Mouse (Mus musculus) ZHBTc4 (cell line): ENCODE results near the gene Rsph9.

Experiments
- DNase-seq: peaks from one replicate; pipeline ENCODE4 v3.0.0-alpha.2; 2011; ENCODE audit warnings: low read depth, low spot score

The Rsph9 gene

DNA sequence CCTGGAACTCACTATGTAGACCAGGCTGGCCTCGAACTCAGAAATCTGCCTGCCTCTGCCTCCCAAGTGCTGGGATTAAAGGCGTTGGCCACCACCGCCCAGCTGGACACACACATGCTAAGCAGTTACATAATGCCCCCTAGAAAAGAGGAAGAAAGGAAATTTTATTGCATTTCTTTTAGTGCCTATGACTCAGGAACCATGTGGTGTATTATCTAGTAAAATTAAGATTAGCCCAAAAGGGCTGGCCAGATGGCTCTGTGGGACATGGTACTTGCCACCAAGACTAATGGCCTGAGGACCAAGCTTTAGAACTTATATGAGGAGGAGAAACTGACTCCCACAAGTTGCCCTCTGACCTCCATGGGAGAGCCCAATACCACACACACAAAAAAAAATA is 4.1 kb downstream of the Rsph9 start:
- no peak for DNase-seq

DNA sequence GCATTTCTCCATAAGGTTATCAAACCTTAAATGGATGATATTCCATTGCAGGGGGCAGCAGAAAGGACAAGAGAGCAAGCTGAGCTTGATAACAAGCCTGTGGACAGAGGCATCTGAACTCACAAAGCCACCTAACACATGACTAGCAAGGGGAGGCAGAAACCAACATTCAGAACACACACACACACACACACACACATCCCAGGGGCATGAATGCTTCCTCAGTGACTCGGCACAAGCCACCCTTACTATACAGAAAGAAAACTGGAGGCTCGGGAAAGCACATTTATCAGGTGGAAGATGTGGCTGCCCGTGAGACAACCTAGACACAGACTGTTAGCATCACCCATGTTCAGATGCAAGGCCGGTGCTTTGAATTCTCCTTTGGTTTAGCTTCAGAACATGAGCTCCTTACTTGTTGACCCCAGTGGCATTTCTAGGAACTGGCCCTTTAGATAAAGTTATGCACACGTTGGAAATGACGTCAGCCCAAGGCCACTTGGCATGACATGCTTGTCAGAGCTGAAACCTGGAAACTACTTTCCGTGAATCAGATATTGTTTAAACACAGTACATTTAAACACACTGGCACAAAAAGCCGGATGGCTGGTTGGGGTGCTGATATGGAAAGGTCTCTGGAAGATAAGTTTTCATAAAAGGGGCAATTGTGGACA is 5.3 kb downstream of the Rsph9 start:
- no peak for DNase-seq

GRCm38 (mm10) chr17:46132862-46133261 is 11.2 kb downstream of the Rsph9 start:
- DNase-seq = no peak

GRCm38 (mm10) chr17:46132058-46132718 is 11.8 kb downstream of the Rsph9 start:
- peak; percentile 80 for DNase-seq

- peak; percentile 45 for DNase-seq
Measured at GRCm38 (mm10) chr17:46129741-46130498, 14.1 kb downstream of the Rsph9 start.

- peak; percentile 79 for DNase-seq
Measured at GRCm38 (mm10) chr17:46127814-46128493, 16.1 kb downstream of the Rsph9 start.

- no peak for DNase-seq
Measured at GRCm38 (mm10) chr17:46126608-46127007, 17.4 kb downstream of the Rsph9 start.

- DNase-seq = no peak
Measured at GRCm38 (mm10) chr17:46123953-46124700, 19.9 kb downstream of the Rsph9 start.

DNA sequence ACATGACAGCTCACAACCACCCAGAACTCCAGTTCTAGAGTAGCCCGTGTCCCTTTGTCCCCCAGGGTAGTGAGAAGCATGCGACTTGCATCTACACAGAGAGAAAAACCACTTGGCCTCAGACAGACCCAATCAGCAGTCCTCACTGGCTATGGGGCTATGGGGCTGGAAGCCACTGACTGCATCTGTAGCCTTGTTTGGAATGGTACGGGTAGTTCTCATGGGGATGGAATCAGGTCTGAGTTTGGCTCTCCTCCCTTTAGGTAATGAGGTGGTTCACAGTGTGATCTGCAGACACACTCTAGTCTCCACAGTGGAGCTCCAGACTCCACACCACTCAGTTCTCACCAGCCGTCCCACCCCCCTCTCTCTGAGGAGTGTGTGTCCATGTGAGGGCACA is 20.7 kb downstream of the Rsph9 start:
- DNase-seq = no peak

DNA sequence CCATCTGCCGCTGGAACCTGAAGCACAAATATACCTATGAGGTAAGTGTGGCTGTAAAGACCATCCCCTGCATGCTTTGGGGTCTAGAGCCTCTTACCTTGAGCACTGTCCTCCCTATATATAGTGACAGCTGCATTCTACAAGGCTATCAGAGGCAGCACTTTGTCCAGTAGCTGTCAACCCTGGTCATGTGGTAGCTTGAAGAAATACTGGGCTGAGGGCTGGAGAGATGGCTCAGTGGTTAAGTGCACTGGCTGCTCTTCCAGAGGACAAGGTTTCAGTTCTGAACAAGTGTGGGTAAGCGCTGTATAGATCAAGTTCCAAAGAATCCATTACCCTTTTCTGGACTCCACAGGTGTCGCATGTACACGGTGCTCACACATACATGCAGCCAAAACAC is 21.2 kb downstream of the Rsph9 start:
- no peak for DNase-seq

DNA sequence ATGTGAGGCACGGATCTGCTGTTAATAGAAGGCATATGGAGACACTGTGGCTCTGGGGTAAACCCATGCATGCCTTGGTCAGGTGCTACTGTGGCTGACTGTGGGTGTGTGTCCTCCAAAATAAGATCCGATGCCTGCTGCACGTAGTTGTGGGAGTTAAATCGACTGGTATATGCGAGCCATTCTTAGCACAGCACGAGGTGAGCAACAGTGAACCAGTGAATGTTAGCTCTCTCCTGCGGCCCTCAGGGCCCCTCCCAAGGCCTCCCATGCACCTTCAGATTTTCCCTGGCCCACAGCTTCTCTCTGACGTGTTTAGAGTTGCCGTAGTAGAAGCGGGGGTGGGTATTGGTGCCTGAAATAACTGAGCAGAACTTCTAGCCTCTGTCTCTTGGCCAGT is 24.4 kb downstream of the Rsph9 start:
- no peak for DNase-seq

DNA sequence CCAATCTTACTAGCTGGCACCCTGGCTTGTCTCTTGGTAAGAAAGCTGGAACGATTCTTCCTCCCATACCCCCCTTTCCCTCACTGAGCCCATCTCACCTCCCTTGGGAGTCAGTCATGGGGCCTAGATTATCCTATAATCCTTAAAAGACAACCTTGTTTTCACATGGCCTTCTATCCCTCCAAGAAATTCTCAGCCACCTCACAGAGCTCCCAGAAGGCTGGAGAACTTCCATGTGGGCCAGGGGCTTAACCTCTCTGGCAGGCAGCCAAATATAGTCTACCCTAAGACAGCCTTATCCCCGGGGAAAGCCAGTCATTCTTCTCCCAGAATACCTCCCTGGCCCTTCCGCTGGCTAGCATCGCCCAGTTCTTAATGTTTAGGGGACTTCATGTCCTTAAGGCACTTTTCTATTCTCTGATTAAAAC is 25.6 kb downstream of the Rsph9 start:
- DNase-seq = no peak

DNA sequence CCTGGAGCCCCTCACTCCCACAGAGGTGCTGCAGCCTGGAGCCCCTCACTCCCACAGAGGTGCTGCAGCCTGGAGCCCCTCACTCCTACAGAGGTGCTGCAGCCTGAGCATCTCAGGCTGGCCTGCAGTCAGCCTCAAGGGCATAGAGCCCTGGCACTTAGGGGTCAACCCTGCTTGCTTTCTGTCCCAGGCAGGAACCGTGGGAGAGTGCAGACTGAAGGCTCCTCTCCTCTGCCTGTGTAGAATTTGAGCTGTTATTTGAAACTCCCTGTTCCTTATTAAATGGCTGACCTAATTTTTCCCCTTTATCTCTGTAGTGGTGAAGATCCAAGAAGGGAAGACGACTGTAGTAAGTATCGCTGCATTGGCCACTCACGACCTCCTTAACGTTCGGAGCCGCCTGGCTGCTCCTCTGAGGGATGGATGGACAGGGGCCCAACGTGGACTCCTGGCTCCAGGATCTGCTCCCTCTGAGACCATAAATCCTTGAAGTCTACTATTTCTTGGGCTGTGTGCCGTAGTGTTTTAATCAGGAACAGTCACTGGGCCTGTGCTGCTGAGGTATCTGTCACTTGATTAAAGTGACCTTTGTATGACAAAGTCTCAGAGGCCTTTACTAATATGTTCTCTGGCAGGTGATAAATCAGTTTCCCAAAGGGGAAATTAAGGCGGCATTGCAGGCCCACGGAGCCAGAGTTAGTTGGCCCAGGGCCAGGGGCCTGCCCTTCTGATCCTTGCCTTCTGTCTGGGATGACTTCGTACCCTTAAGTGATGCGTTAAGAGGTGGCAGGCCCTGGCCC is 26.2 kb downstream of the Rsph9 start:
- DNase-seq = no peak

DNA sequence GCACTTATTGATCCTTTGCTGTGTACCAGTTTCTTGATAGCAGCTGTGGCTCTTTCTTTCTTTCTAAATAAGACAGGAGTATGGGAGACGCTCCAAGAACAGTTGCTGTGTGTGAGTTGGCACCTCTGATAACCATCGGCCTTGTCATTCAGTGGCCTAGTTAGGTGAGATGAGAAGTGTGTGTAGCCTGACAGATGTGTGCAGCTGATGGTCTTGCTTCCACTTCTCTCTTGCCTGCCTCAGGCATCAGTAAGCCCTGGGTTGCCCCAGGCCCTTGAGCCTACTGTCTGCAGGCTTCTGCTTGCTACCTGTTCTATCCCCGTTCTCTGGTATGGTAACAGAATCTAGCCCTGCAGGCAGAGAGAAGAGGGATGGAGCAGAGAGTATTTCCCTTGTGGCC is 27.1 kb downstream of the Rsph9 start:
- no peak for DNase-seq

DNA sequence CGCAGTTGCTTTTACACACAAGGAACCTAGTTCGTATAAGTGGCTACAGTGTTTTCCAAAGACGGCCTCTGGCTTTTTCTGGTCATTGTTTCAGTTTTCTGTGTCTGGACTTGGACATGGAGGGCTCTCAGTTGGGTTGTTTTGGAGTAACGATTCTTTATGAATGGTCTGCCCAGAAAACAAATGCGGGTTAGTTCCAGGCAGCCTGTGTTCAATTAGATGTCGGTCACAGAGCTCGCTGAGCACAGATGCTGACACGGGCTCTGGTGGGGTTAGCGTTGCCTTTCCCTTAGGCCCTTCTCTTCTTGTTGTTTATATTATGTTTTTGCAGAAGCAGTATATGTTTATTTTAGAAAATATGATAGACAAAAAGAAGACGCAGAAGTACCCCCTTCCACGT is 27.9 kb downstream of the Rsph9 start:
- no peak for DNase-seq

DNA sequence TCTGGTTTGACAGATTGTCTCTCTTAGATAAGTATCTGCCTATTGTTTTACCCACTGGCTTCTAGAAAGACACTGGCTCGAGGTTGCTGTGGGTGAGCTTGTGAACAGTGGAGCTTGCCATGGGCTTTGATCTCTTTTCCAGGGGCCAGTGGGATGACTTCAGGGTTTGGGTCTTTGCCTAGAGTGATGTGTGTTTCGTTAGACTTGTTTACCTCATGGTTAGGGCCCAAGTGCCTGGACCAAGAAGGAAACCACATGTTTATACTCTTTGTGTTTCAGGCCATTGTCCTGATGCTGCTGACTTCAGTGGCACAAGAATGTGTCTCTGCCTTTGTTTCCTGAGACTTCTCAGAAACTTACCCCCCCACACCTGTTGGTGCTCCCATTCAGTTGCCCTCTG is 28.5 kb downstream of the Rsph9 start:
- no peak for DNase-seq

DNA sequence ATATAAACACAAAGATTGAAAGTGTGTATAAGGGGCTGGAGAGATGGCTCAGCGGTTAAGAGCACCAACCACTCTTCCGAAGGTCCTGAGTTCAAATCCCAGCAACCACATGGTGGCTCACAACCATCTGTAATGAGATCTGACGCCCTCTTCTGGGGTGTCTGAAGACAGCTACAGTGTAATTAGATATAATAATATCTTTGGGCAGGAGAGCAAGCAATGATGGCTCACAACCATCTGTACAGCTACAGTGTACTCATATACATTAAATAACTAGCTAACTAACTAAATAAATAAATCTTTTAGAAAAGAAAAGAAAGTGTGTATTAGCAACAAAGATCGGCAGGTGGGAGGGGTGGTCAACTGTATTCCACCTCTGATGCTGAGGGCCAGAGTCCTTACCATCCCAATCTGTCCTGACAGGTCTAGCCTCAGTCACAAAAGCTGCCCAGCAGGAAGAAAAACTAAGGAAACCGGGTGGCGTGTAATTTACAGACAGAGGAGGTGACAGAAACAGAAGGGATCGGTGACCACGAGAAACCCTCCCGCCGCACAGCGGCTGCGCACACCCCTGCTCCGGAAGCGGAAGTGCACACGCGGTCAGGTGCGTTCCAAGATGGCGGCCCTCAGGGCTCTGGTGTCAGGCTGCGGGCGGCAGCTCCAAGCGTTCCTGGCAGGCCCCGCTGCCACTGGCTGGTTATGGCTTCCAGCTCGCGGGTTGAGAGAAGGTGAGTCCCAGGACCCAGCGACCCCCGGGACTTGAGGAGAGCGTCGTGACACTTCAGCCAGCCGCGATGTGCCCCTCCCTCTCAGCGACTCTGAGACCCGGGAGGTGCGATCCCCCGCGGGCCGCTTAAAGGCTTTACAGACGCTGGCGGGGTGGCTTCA is 33.4 kb downstream of the Rsph9 start, which contains the start of gene Mrps18a:
Gene Mrps18a (plus strand): TSS at position 585 of the 888 bp plus-strand sequence.
- peak; percentile 88 for DNase-seq

- no peak for DNase-seq
Measured at GRCm38 (mm10) chr17:46108286-46108685, 35.7 kb downstream of the Rsph9 start.

GRCm38 (mm10) chr17:46104487-46104886 is 39.5 kb downstream of the Rsph9 start:
- no peak for DNase-seq
